ENCODE assay signal across 29 mouse cellular contexts in the genomic region with DNA sequence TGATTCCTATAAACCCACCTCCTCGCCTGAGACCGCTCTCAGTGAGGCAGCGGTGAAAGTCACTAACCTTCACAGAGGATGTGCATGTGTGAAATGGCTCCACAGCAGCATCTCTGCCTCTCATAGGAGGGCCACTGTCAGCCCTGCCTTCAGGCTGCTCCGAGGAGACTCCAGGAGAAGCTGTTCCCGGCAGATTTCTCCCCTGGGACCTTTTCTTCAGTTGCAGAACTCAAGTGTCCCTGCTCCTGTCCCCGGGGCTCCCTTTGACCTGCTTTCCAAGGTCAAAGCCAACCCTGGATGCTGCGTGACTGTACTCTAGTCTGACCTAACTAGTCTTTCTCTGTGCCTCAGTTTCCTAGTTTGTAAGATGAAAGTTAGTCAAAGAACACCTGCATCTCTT. TPM values are rescaled to one million over a fixed set of nuclear protein-coding genes. Genes with fewer than 3 reads are reported as not detected.
A peak's percentile ranks its signal among the peaks of the same experiment; 100 is the strongest.
DNase-seq lines count a peak whose midpoint lies in the region; TF ChIP-seq lines count a peak whose summit lies in the region.
"Had no signal": no experiment of that assay in that cellular context is flagged by ENCODE, and none has a peak within 500 bp of the region (broad histone marks: within the 10 kb centered on the region; RNA-seq: fewer than 3 reads in every experiment).

A gene (minus strand): TSS at position 319 of the 400 bp plus-strand sequence.

- no peaks in the 10 kb centered on the region for H3K36me3 ChIP-seq in testis, adult 2 months (ENCODE audit: control insufficient read depth, insufficient read depth, low read length)
- H3K36me3 ChIP-seq: G1E; heart, embryonic 13.5 days; hindbrain, embryonic 10.5 days; hindbrain, embryonic 15.5 days; limb, embryonic 10.5 days; limb, embryonic 15.5 days; liver, embryonic 13.5 days; midbrain, embryonic 15.5 days; neural tube, embryonic 15.5 days had no signal

- no peak for TF ChIP-seq POLR2A in testis, adult 2 months (IDR thresholded peaks at IDR 0.05; ENCODE audit: control insufficient read depth, low read depth, low read length)

- TF ChIP-seq CTCF in gastrocnemius, adult 2 months (IDR thresholded peaks at IDR 0.05): no peak
- TF ChIP-seq CTCF in testis, adult 2 months (IDR thresholded peaks at IDR 0.05; ENCODE audit: control insufficient read depth, insufficient read depth, insufficient replicate concordance, low read depth, low read length): no peak

- peaks cover 17% of the 10 kb centered on the region for H3K4me1 ChIP-seq in testis, adult 2 months (ENCODE audit: control insufficient read depth, insufficient read depth, low read length)
- H3K4me1 ChIP-seq: neural tube, embryonic 15.5 days had no signal

- peak within 1 kb of the TSS; percentile 71 for H3K4me3 ChIP-seq in gastrocnemius, adult 2 months
- no peak within 1 kb of the TSS for H3K4me3 ChIP-seq in testis, adult 2 months (ENCODE audit: control insufficient read depth, low read depth, low read length)
- H3K4me3 ChIP-seq: erythroblast, embryonic 14.5 days; heart, embryonic 13.5 days; hindbrain, embryonic 10.5 days; hindbrain, embryonic 15.5 days; limb, embryonic 10.5 days; limb, embryonic 15.5 days; liver, embryonic 13.5 days; megakaryocyte, embryonic 14.5 days; midbrain, embryonic 15.5 days; neural tube, embryonic 15.5 days had no signal

- H3K27ac ChIP-seq in gastrocnemius, adult 2 months: peak within 1 kb of the TSS; percentile 67
- H3K27ac ChIP-seq in testis, adult 2 months (ENCODE audit: control insufficient read depth, insufficient read depth, low read depth, low read length): no peak within 1 kb of the TSS
- H3K27ac ChIP-seq: heart, embryonic 13.5 days; hindbrain, embryonic 10.5 days; hindbrain, embryonic 15.5 days; limb, embryonic 10.5 days; limb, embryonic 15.5 days; liver, embryonic 13.5 days; midbrain, embryonic 15.5 days; neural tube, embryonic 15.5 days had no signal

- no peaks in the 10 kb centered on the region for H3K27me3 ChIP-seq in testis, adult 2 months (ENCODE audit: control insufficient read depth, insufficient read depth, low read length)
- H3K27me3 ChIP-seq: hindbrain, embryonic 15.5 days; limb, embryonic 15.5 days; liver, embryonic 13.5 days; midbrain, embryonic 15.5 days; neural tube, embryonic 15.5 days had no signal

- peak; percentile 29 for DNase-seq in gastrocnemius, adult 2 months
- no peak for DNase-seq in gastrocnemius, postnatal 10 days
- no peak for DNase-seq in heart, adult 8-10 months (ENCODE audit: low spot score)
- no peak for DNase-seq in heart, adult 9 months (ENCODE audit: low spot score in 2 of 2)
- no peak for DNase-seq in testis, postnatal 10 days (ENCODE audit: low spot score)
- no peak for DNase-seq in gastrocnemius, postnatal 36 days
- DNase-seq: adrenal gland, adult 8-10 months; cerebellum, adult 2 months; cerebellum, postnatal 14 days; kidney, adult 11 months; kidney, postnatal 14 days; layer of hippocampus, adult 9-11 months; liver, embryonic 13.5 days; lung, adult 18-20 months; retina, postnatal 1 day; right cerebral cortex, postnatal 14 days had no signal

- intact Hi-C loops in gastrocnemius, adult 2 months (cut with DNase I): no loop called here
- intact Hi-C loops in gastrocnemius, postnatal 36 days (cut with DNase I): no loop called here

RNA-seq across cellular contexts. Expression of the gene that starts here (rescaled TPM):
- 10 to 100 TPM; 18.3 to 30.4 TPM for total RNA-seq in gastrocnemius, adult 2 months (2021)
- 1 to 10 TPM; 8.2 to 8.4 TPM for total RNA-seq in gastrocnemius, postnatal 10 days (2021)
- 10 to 100 TPM; 15.4 to 33.2 (median 23.0) TPM for total RNA-seq in heart, adult 8-10 months (2022)
- 65.1 and 76.0 TPM in 2 replicates for polyA plus RNA-seq in testis, adult 2 months (2012; rRNA removed)
- 10 to 100 TPM; 12.9 to 16.4 TPM for total RNA-seq in gastrocnemius, postnatal 36 days (2021)
- total RNA-seq: left cerebral cortex, postnatal 10 days had no signal
- polyA plus RNA-seq: cerebellum, adult 2 months; cortical plate, adult 2 months; erythroblast, embryonic 14.5 days; G1E had no signal
